Mouse (Mus musculus): ENCODE data around the gene Ctsw. TPM values are rescaled to one million over a fixed set of nuclear protein-coding genes. Genes with fewer than 3 reads are reported as not detected.

Gene Ctsw
- polyA plus RNA-seq, 1 experiment from 2014 or later, result 2.2 TPM

GRCm38 (mm10) chr19:5429806-5430205 lies 38.5 kb downstream of the Ctsw start:
- no peaks in the 10 kb centered on the region for H3K27me3 ChIP-seq (ENCODE audit: control insufficient read depth, insufficient read depth, low read depth, low read length)
- WGBS, result 60% methylated on average over 8 of the region's 8 CpGs
- H3K4me1 ChIP-seq (replicated peaks; ENCODE audit: control insufficient read depth, insufficient read depth, low read length), result peaks cover 29% of the 10 kb centered on the region
- no peaks in the 10 kb centered on the region for H3K9me3 ChIP-seq (ENCODE audit: control insufficient read depth, low read length)
- H3K36me3 ChIP-seq (ENCODE audit: control insufficient read depth, insufficient read depth, low read length), result peaks cover 9% of the 10 kb centered on the region
- H3K27ac ChIP-seq (ENCODE audit: low read length), result no peak overlapping the region
- no peak for ATAC-seq (ENCODE audit: low read depth)
- H3K4me2 ChIP-seq (ENCODE audit: low read depth, low read length), result no peak overlapping the region
- no peak overlapping the region for H3K9ac ChIP-seq (ENCODE audit: low read length)
- H3K4me3 ChIP-seq (ENCODE audit: low read length), result no peak overlapping the region

DNA sequence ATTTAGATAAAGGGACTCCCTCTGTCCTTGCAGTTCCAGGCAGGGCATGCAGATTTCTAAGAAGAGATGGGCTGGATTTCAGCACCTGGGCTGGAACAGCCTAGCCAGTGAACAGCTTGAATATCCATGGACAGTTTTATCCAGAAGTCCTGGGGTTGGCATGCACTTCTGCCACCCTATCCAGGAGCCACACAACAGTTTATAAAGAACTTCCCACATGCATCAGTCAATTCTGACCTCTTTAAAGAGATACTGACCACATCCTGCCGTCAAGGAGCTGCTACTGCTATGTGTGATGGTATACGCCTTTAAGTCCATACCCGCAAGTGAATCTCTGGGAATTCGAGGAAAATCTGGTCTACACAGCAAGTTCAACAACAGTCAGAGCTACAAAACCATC lies 39.1 kb downstream of the Ctsw start:
- H3K27ac ChIP-seq (ENCODE audit: low read length), result no peak overlapping the region
- peaks cover 27% of the 10 kb centered on the region for H3K4me1 ChIP-seq (replicated peaks; ENCODE audit: control insufficient read depth, insufficient read depth, low read length)
- H3K9ac ChIP-seq (ENCODE audit: low read length), result no peak overlapping the region
- no peak for ATAC-seq (ENCODE audit: low read depth)
- no peak overlapping the region for H3K4me2 ChIP-seq (ENCODE audit: low read depth, low read length)
- H3K27me3 ChIP-seq (ENCODE audit: control insufficient read depth, insufficient read depth, low read depth, low read length), result no peaks in the 10 kb centered on the region
- no peak overlapping the region for H3K4me3 ChIP-seq (ENCODE audit: low read length)
- H3K9me3 ChIP-seq (ENCODE audit: control insufficient read depth, low read length), result no peaks in the 10 kb centered on the region
- 75% methylated on average over 4 of the region's 4 CpGs for WGBS
- H3K36me3 ChIP-seq (ENCODE audit: control insufficient read depth, insufficient read depth, low read length), result peaks cover 9% of the 10 kb centered on the region

DNA sequence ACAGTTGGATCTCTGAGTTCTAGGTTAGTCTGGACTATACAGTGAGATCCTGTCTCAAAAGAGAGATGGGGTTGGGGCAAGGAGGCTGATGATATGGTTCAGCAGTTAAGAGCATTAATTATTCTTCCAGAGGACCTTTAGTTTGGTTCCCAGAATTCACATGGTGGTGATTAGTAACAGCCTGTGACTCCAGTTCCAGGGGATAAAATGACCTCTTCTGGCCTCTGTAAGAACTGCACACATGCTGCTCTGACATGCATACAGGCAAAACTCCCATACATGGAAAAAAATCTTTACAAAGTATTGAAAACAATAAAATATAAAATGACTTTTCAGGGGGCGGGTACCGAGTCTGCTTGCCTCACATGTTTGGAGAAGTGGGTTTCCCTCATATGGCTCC lies 40.2 kb downstream of the Ctsw start:
- no peaks in the 10 kb centered on the region for H3K9me3 ChIP-seq (ENCODE audit: control insufficient read depth, low read length)
- ATAC-seq (ENCODE audit: low read depth), result no peak
- no peaks in the 10 kb centered on the region for H3K27me3 ChIP-seq (ENCODE audit: control insufficient read depth, insufficient read depth, low read depth, low read length)
- H3K4me1 ChIP-seq (replicated peaks; ENCODE audit: control insufficient read depth, insufficient read depth, low read length), result peaks cover 24% of the 10 kb centered on the region
- H3K4me2 ChIP-seq (ENCODE audit: low read depth, low read length), result no peak overlapping the region
- H3K4me3 ChIP-seq (ENCODE audit: low read length), result no peak overlapping the region
- H3K27ac ChIP-seq (ENCODE audit: low read length), result no peak overlapping the region
- WGBS, result 78% methylated on average over 2 of the region's 2 CpGs
- no peak overlapping the region for H3K9ac ChIP-seq (ENCODE audit: low read length)
- peaks cover 9% of the 10 kb centered on the region for H3K36me3 ChIP-seq (ENCODE audit: control insufficient read depth, insufficient read depth, low read length)

DNA sequence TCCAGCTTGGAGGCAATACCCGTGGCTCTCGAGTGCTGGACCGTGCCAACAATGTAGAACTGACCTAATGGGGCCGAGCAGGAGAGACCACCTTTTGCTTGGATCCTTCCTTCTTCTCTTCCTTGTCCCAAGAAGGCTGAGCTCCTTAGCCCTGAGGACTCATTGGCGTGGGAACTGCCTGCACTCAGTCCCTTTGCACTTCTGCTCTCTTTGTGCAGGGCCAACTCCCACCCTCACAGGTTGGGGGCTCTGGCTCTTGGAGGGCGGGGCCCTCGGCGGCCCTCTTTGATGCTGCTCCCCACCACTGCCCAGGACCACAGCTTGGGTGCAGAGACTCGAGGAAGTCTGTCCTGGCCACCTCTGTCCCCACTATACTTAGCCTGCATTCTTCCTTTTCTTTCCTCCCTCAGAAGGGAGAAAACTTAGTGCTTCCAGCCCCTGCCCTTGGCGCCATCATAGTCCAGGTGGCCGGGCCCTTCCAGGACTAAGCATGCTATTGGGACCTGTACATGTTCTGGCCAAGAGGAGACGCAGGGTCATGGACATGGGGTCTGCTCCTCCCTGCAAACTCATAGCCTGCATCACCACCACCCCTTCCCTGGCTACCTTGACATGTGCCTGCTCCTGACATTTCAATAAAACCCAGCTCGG lies 41.5 kb downstream of the Ctsw start:
- peaks cover 21% of the 10 kb centered on the region for H3K4me1 ChIP-seq (replicated peaks; ENCODE audit: control insufficient read depth, insufficient read depth, low read length)
- peak overlapping the region; percentile 3; the same call in 1 of the 2 replicates for H3K9ac ChIP-seq (ENCODE audit: low read length)
- 83% methylated on average over 13 of the region's 13 CpGs for WGBS
- H3K4me3 ChIP-seq (ENCODE audit: low read length), result no peak overlapping the region
- peaks cover 15% of the 10 kb centered on the region for H3K36me3 ChIP-seq (ENCODE audit: control insufficient read depth, insufficient read depth, low read length)
- H3K9me3 ChIP-seq (ENCODE audit: control insufficient read depth, low read length), result no peaks in the 10 kb centered on the region
- H3K27me3 ChIP-seq (ENCODE audit: control insufficient read depth, insufficient read depth, low read depth, low read length), result no peaks in the 10 kb centered on the region
- H3K27ac ChIP-seq (ENCODE audit: low read length), result no peak overlapping the region
- no peak overlapping the region for H3K4me2 ChIP-seq (ENCODE audit: low read depth, low read length)
- no peak for ATAC-seq (ENCODE audit: low read depth)

- peak overlapping the region; percentile 98 for H3K9ac ChIP-seq (ENCODE audit: low read length)
- no peak for ATAC-seq (ENCODE audit: low read depth)
- 80% methylated on average over 18 of the region's 18 CpGs for WGBS
These were observed 42.3 kb downstream of the Ctsw start for GRCm38 (mm10) chr19:5425906-5426565.

GRCm38 (mm10) chr19:5424782-5425741 lies 43.2 kb downstream of the Ctsw start, which contains the start of the genes Drap1 and AI837181:
TSS of gene Drap1 (minus strand) at chr19:5424979.
TSS of gene AI837181 (plus strand) at chr19:5425144.
- Histone ChIP-seq H3K4me1 (replicated peaks; ENCODE audit: control insufficient read depth, insufficient read depth, low read length) (peaks cover 21% of the 10 kb centered on the region), H3K27ac (ENCODE audit: low read length) (peak within 1 kb of the TSS; percentile 97), H3K27me3 (ENCODE audit: control insufficient read depth, insufficient read depth, low read depth, low read length) (no peaks in the 10 kb centered on the region), H3K9ac (ENCODE audit: low read length) (peak within 1 kb of the TSS; percentile 98), H3K36me3 (ENCODE audit: control insufficient read depth, insufficient read depth, low read length) (peaks cover 24% of the 10 kb centered on the region), H3K9me3 (ENCODE audit: control insufficient read depth, low read length) (no peaks in the 10 kb centered on the region), H3K4me2 (ENCODE audit: low read depth, low read length) (peak within 1 kb of the TSS; percentile 71), H3K4me3 (ENCODE audit: low read length) (peak within 1 kb of the TSS; percentile 90)
- WGBS, result under 1% methylated on average over 56 of the region's 87 CpGs
- ATAC-seq (ENCODE audit: low read depth), result peak; percentile 93

More at GRCm38 (mm10) chr19:5425906-5426565, 42.3 kb downstream of the Ctsw start:
- no peaks in the 10 kb centered on the region for H3K27me3 ChIP-seq (ENCODE audit: control insufficient read depth, insufficient read depth, low read depth, low read length)
- H3K36me3 ChIP-seq (ENCODE audit: control insufficient read depth, insufficient read depth, low read length), result peaks cover 18% of the 10 kb centered on the region
- H3K4me3 ChIP-seq (ENCODE audit: low read length), result peak overlapping the region; percentile 90
- no peaks in the 10 kb centered on the region for H3K9me3 ChIP-seq (ENCODE audit: control insufficient read depth, low read length)
- peak overlapping the region; percentile 89 for H3K27ac ChIP-seq (ENCODE audit: low read length)
- peaks cover 21% of the 10 kb centered on the region for H3K4me1 ChIP-seq (replicated peaks; ENCODE audit: control insufficient read depth, insufficient read depth, low read length)
- H3K4me2 ChIP-seq (ENCODE audit: low read depth, low read length), result peak overlapping the region; percentile 59

DNA sequence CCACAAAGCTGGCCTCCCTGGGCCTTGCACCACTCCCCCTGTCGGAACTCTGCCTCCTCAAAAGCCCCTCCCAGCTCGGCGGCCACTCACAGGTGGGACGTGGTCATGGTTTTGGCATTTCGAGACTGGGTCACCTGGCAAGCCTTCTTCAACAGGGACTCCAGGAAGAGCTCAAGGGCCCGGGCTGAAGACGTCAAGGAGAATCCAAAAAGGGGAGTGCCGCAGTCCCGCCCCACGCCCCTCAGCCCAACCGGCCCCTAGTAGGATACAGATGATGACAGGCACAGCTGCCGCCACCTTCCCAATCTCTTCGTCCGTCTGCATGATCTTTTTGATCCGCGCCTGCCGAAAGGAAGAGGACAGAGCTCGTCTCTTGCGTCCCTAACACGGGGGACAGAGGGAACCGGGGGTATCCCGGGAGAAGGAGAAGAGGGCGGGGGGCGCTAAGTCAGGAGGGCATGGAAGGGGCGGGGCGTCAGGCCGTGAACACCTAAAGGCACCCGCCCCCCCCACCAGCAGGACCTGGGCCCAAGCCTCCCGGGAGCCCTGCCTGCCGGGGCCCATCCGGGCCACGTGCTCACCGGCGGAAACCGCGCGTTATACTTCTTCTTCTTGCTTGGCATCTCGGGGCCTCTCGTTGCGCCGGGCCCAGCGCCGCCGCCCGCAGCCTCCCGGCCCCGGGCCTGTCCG lies 44.1 kb downstream of the Ctsw start:
- H3K36me3 ChIP-seq (ENCODE audit: control insufficient read depth, insufficient read depth, low read length), result peaks cover 24% of the 10 kb centered on the region
- peak overlapping the region; percentile 91 for H3K9ac ChIP-seq (ENCODE audit: low read length)
- peak; percentile 61 for ATAC-seq (ENCODE audit: low read depth)
- peak overlapping the region; percentile 71 for H3K4me2 ChIP-seq (ENCODE audit: low read depth, low read length)
- H3K4me1 ChIP-seq (replicated peaks; ENCODE audit: control insufficient read depth, insufficient read depth, low read length), result peaks cover 21% of the 10 kb centered on the region
- whole genome bisulfite sequencing, result under 1% methylated on average over 46 of the region's 48 CpGs
- H3K9me3 ChIP-seq (ENCODE audit: control insufficient read depth, low read length), result no peaks in the 10 kb centered on the region
- peak overlapping the region; percentile 97 for H3K27ac ChIP-seq (ENCODE audit: low read length)
- H3K27me3 ChIP-seq (ENCODE audit: control insufficient read depth, insufficient read depth, low read depth, low read length), result no peaks in the 10 kb centered on the region
- peak overlapping the region; percentile 90 for H3K4me3 ChIP-seq (ENCODE audit: low read length)

GRCm38 (mm10) chr19:5423561-5423960 lies 44.7 kb downstream of the Ctsw start:
- peaks cover 24% of the 10 kb centered on the region for H3K36me3 ChIP-seq (ENCODE audit: control insufficient read depth, insufficient read depth, low read length)
- WGBS, result 41% methylated on average over 12 of the region's 12 CpGs
- H3K4me3 ChIP-seq (ENCODE audit: low read length), result peak overlapping the region; percentile 90
- peak overlapping the region; percentile 71 for H3K4me2 ChIP-seq (ENCODE audit: low read depth, low read length)
- H3K27ac ChIP-seq (ENCODE audit: low read length), result peak overlapping the region; percentile 97
- no peak for ATAC-seq (ENCODE audit: low read depth)
- H3K9ac ChIP-seq (ENCODE audit: low read length), result peak overlapping the region; percentile 91
- no peaks in the 10 kb centered on the region for H3K9me3 ChIP-seq (ENCODE audit: control insufficient read depth, low read length)
- no peaks in the 10 kb centered on the region for H3K27me3 ChIP-seq (ENCODE audit: control insufficient read depth, insufficient read depth, low read depth, low read length)
- peaks cover 21% of the 10 kb centered on the region for H3K4me1 ChIP-seq (replicated peaks; ENCODE audit: control insufficient read depth, insufficient read depth, low read length)
